Mouse (Mus musculus): ENCODE measurements around the gene Ifnar2. TPM values are rescaled to one million over a fixed set of nuclear protein-coding genes. Genes with fewer than 3 reads are reported as not detected.

Gene Ifnar2
- 10 to 100 TPM; 29.3 to 37.3 TPM for total RNA-seq (2021)
- long read RNA-seq, experiment 1, transcript Ifnar2-203 (7 exons, 1,099 nt): major isoform, 16 of 26 reads
- long read RNA-seq, experiment 1, partial matches to known transcripts: 5 of 26 reads
- long read RNA-seq, experiment 1, other reads (novel, unspliced or antisense): 3 of 26 reads
- long read RNA-seq, experiment 2, transcript Ifnar2-203 (7 exons, 1,099 nt): major isoform, 7 of 11 reads
- long read RNA-seq, experiment 2, partial matches to known transcripts: 1 of 11 reads
- long read RNA-seq, experiment 2, other reads (novel, unspliced or antisense): 0 of 11 reads

DNA sequence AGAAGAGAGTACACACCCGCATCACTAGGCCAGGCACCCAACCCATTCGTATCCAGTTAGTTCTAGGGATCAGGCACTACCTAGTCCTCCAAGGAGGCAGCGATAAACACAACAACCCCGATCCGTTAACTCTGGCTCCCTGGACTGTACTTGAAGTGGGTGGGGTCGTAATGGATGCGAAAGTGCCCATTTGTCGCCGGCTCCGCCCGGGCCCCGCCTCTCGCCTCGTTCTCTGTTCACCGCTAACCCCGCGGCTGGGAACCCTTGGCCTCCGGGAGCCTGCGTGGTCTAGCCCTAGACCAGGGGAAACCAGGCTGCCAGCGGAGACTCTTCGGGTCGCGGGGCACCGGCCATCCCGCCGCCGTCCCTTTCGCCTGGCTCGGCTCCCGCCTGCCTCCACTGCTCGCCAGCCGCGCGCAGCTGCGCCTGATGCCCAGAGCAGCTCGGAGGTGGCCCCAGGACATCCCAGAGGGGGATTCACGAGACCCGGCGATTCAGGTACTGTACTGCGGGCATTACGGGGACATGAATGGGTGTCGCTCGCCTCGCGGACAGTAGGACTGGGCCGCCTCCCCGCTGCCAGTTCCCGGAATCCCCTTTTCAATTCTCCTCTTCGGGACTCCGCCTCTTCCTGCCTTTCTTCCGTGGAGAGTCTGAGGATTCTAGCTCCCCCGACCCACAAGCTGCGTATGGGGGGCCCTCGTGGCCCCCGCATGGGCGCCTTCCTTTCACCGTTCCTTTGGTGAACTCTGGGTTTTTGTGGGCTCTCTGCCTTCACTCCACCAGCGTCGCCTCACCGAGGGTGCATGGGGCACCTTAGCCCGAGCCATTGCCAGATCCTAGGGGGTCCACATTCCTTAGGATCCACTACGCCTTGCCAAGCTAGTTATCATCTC, at the start of gene Ifnar2:
Gene Ifnar2, plus strand, starts transcription at position 207 of the 896 bp plus-strand sequence.
- peak; percentile 90 to 92 for DNase-seq

DNA sequence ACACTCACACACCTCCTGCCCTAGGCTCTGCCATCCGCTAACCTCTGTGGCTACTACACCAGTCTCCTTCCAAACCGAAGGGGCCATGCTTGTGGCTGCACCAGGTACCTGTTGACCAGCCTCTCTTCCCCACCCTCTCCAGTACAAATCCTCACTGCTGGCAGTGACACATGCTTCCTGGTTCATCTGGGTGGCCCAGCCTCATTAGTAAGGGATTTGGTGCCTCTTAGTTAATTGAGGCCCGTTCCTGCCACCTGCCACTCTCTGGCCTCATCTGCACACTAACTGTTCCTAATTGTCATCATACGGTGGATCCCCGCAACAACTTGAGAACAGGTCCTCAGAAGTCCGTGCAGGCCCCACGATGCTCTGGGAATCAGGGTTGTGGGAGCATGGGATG, 45.0 kb upstream of the Ifnar2 start:
- DNase-seq: no peak

DNA sequence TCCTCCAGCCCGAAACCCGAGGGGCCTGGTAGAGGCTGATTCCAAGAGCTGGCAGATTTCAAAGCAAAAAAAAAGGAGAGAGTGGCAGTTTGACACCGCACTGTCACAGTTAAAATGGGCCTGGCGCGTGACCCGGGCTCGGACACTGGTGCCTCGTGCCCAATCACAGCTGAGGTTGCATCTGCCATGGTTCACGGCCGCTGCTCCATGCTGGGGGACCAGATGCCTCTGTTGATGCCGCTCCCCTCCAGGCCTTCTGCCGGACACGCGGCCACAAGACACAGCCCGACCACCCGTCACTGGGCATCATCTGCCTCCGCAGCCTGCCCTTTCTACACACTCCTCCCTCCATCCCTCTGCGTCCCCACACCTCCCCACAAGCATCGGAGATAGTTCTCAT, 43.7 kb upstream of the Ifnar2 start:
- no peak for DNase-seq

DNA sequence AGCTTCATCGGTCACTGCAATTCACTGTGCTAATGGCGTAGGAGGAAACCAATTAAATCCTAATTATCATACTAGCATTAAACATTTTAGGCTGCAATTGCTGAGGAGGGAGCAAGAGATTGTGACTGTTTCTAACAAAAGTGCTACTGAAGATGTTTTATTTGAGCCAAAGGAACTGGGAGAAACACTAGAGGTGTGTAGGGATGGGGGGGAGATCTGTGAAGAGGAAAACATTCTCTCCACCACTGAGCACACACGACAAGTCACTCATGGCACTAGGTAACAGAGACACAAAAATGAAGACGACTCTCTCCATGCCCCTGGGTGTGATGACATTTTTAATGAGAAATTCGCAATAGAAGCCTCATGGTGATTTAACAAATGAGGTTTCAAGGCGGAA, 42.1 kb upstream of the Ifnar2 start:
- no peak for DNase-seq

DNA sequence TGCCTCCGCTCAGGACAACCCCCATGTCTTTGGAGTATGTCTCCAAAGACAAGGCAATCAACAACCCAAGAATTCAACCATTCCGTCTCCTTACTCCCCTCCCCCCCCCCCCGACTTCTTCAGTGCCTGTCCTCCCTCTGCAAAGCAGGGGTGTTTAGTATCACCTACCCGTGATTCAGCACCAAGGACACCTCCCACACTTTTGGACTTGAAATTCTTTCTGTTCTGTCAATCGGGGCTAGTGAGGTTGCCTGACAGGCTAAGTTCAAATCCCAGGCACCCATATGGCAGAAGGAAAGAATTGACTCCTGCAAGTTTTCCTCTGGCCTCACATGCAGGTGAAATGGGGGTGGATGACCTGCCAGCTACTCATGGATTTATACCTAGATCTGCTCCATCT, 41.4 kb upstream of the Ifnar2 start:
- DNase-seq: no peak

DNA sequence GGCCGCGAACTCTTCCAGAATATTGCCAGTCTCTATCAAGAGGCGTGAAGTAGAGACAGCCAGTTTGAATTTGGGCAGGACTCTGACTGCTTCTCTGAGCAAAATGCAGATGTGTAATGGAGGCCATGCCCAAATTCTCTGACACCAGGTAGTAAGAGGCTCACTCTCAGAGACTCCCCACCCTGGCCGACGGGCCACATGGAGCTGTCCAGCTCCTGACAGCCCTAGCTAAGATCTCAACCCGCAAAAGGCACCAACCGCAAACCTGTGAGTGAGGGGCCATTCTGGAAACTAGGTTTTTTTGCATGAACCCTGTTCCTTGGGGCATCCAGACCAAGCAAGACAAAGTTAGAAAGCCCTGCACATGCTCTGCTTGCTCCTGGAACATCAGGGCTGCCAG, 39.7 kb upstream of the Ifnar2 start:
- no peak for DNase-seq

DNA sequence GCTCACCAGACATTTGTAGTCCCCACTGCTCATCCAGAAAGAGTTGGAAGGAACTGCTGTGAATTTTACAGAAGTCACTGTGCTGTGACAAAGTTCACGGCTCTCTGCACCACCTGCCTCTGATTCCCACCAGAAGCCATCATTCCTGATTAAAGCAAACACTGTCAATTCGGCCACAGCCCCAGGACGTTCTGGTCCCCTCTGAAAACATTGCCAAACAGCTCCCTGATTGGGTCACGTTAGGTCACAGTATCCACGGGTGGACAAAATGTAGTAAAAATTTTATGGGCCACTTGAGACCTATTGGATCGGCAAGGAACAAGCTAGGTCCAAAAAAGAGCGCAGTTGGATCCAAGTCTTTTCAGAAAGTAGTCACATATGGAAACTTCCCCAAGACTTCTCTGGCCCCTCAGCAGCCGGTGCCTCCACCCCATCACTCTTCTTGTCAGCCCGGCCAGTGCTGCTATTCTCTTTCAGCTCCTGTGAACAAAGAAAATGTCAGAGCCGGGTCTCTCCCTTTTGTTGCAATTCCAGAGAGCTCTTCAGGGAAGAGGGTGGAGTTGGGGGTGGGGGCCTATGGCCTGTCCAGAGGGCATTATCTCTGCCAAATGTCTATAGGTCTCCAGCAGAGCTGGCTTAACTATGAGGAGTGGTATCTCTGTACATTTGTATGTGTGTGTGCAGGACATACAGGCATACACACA, 38.2 kb upstream of the Ifnar2 start:
- DNase-seq: no peak

DNA sequence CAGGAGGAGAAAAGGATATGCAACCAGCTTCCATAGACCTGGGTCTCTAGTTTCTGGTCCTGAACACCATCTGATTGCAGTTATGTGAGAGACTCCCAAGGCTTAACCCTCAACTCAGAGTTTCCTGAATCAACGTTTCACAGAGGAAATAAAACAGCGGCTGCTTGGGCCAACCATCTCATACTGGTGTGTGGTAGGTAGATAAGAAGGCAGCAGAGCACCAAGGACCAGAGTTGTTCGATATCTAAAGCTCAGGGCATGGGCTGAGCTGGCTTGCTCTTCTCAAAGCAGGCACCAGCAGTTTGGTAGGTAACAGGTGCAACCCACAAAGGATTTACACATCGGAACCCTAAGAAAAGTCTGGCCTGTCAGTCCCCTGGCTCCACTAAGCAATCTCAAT, 35.8 kb upstream of the Ifnar2 start:
- no peak for DNase-seq

DNA sequence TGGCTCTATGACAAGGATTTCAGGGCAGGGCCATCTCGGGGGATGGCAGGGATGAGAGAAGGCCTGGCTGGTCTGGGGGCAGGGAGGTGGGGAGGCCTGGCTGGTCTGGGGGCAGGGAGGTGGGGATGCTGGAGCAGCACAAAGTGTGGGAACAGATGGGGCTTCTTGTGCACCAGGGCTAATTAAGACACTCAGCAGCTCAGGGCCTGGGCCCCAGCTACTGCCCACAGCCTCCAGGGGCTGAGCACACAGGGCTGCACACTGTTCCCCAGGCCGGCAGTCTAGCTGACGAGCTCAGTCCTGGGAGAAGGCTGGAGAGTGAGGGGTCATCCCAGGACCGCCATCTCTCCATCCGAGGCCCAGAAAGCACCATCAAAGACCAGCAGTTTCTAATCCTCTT, 35.1 kb upstream of the Ifnar2 start:
- DNase-seq: no peak

DNA sequence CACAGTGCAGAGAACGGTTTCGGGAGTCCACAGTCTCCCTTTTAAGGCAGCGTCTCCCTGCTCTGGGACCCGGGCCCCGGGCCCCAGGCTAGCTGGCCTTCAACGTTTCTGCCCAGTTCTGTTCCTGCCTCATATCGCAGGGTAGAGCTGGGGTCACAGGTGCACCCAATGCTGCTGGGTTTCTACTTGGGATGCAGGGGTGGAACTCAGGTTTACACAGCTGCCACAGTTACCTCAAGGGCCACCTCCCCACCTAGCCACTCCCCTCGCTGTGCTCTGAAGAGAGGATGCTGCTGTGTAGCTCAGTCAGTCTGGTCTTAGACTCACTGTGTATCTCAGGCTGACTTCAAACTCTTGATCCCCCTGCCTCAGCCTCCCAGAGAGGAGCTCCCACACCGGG, 26.1 kb upstream of the Ifnar2 start:
- DNase-seq: no peak

DNA sequence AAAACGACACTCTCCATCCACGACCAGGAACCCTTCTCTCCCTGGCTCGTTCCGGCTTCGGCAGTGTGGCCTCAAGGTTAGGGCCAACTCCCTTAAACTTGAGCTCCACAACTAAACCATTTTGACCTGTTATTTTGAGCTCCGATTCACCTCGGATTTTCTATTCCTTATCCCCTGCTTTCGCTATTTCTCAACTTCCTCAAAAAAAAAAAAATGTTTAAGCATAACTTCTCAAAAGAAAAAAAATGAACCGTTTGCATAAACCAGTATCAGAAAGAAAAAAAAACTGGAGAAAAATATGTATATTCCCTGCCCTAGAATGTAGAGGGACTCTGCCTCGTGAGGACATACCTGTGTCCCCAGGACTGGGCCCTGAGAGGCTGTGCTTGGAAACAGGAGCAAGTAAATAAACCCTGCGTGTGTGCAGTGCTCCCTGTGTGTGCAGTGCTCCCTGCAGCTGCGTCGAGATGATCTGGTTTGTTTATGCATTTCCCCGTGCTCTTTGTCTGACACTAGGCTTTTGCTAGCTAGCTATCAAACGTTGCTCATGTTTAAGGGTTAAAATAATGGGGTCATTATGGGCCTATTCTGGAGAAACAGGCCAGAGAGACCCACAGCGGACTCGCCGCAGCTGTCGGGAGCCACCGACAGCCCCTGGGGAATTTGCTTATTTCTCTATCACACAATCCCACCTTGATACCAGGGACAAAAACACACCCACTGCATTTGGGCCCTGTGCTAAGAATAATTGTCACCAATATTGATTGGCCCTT, 24.9 kb upstream of the Ifnar2 start:
- DNase-seq: peak in 1 of 2 experiments; percentile 19

DNA sequence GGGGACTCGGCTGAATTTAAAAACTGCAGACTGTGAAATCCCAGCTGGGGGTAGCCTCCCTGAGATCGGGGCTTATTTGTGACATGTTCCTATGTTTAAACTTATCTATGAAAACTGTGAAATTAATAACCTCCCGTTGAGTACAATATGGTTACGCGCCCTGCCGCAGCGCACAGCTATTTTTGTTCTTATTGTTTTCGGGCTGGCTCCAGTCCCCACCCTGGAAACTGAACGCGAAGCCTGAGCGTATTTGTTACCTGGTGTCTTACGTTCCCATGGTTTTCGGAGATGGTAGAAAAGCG, 24.4 kb upstream of the Ifnar2 start:
- DNase-seq: peak in 1 of 2 experiments; percentile 32

DNA sequence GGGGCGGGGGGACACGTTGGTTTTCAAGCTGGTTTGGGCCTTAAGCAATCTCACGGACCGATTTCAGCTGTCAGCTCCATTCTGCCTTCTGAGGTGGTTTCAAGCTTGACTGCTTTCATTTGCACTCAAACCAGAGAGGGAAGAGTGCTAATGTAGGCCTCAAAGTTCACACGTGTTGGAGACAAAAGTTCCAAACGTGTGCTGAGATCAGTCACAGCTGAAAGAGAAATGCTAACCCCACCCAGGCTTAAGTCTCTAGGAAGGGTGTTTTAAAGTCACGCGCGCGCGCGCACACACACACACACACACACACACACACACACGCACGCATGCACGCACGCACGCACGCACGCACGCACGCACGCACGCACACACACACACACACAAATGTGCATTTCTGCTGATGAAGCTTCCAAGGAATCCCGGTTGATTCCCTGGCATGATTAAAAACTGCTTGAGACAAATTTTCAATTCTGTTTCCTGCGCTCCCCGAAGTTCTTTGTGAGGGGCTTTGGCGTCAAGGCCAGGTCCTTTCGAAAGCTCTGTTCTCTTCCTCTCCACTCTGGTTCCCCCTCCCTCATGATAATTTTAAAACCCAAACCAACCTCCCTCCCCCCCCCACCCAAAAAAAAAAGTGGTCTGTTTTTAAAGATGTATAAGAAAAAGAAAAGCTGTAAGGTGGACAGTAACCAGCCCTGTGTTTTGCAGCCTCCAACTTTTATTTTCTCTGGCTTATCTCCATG, 23.8 kb upstream of the Ifnar2 start:
- peak in 1 of 2 experiments; percentile 59 for DNase-seq

DNA sequence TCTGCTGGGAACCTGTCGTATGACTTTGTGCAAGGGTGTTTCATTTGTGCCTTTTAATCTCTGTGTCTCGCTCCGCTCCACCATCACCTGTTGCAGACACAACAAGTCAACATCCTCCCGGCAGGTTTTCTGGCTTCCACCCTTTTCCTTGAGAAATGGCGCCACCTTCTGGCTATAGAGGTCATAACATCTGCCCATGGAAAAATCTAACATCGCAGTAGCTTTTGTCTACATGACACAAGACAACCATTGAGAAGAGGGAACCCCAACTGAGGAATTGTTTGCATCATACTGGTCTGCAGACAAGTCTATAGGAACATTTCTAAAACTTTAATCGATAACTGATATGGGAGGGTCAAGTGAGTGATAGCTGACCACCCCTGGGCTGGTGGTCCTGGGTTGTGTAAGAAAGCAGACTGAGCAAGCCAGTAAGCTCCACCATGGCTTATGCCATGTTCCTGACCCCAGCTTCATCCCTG, 20.5 kb upstream of the Ifnar2 start:
- DNase-seq: peak; percentile 59 to 89

DNA sequence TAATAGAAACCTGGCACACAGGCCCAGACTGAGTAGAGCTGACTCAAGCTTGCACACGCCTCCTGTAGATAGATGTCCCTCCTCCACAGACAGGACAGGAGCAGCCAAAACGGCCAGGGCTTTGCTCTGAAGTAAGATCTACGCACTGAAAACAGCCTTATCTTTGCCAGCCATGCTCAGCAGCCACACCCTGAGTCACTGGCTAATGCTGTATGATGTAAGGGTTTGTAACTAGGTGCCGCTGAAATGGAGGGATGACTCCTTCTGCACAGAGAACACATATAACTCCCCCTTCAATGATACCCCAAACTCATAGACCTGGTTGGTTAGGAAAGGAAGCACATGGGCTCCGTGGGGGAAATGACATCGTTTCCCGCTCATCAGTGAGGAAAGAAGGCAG, 19.8 kb upstream of the Ifnar2 start:
- DNase-seq: no peak

DNA sequence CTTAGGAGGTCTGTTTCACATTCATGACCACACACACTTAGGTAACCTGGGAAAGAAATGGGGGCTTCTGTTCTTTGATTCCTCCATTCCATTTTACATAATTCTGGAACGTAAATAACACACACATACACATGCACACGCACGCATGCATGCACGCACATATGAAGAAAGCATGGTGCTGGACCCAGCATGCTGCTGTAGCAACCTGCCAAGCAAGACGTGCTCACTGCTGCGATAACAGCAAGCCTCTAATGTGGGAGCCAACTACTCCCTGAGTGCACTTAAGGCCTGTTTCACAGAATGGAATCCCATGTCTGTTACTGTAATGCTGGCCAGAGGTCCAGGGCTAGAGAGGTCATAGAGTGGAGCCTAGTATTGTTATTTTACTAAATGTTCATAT, 19.4 kb upstream of the Ifnar2 start:
- DNase-seq: no peak

DNA sequence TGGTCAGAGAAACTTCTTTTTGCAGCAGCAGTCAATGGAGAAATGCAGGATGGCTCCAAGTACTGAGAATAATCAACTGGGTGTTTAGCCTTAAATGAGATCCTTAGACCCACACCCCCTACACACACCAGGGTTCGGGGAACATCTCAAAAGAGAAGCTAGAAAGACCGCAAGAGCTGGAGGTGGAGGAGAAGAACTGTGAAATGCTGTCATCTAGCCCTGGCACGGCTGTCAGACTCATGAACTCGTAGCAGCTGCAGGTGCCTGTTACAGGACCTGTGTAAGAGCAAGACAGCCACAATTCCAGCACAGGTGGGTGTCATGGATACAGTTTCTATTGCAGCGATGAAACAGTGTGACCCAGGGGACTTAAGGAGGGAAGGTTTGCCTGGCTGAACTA, 18.9 kb upstream of the Ifnar2 start:
- DNase-seq: no peak

DNA sequence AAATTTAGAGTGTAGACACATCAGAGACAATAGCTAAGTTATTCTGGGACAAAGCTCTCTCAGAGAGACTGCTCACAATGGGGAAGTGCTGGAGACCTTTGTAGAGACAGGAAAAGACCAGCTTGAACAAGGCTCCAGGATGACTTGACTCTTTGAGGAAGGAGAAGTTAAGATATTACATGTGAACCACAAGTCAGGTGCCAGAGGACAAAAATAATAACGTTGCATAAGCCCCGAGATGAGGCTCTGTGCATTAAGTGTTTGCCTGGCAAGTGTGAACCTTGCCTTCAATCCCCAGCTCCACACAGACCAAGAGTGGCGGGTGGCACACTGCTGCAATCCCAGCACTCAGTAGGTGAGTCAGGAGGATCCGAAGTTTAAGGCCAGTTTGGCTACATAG, 18.0 kb upstream of the Ifnar2 start:
- no peak for DNase-seq

DNA sequence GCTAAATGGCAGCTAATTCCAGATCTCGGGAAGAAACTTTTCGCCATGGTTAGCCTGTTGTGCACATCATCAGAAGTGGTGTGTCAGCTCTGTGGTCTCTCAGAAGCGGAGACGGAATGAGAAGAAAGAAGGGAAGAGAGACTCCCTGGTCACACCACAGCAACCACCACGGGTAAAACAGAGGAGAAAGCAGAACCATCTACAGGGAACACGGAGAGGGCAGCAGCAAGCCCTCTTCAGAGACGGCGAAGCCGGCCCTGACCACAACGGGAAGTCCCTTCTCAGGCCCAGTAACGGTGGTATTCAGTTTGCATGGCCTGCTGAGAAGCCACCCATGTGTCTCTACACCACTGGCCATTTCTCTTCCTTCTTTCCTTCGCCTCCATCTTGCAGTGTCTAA, 17.4 kb upstream of the Ifnar2 start:
- DNase-seq: peak in 1 of 2 experiments; percentile 74

DNA sequence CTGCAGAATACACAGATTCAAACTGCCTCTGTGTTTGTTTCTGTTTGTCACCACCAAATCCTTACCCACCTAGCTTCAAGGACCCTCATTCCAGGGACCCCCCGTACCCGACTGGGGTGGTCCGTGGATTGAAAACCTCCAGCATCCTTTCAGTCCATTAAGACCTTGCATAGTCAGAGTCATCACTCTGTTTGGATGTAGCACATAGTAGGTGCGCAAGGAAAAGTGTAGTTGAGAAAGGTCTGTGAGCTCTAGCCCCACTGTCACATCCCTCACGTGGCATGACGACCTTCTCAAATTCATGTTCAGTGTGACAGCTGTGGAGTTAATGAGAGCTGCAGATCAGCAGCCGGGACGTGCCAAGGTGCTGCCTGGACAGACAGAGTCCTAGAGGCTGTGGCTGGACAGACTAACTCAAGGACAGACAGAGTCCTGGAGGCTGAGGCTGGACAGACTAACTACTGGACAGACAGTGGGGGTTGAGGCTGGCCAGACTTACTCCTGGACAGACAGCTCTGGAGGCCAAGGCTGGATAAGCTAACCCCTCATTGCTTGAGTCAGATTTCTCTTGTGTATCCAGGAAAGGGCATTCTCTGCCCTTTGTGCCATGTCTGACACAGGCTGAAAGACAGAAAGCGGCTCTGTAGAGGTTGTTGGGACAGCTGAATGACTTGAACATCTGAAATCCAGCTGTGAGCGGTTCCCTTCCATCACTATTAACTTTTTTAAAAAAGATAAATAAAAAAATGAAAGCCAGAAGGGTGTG, 15.6 kb upstream of the Ifnar2 start:
- no peak for DNase-seq

DNA sequence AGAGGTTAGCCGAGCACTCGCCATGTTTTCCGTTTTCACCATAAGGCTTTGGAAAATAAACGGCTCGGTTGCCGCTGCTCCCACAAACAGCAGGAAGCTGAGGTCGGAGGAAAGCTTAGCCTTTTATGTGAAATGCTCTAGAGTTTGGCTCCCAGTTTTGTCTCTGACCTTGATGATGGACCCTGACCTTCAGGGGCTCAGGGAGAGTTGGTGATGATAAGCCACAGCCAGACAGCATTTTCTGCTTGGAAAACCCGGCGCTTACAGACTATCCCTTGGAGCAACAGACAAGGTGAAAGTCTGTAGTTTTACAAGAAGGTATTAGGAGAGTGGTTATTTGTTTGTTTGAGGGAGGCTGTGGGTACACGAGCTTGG, 15.1 kb upstream of the Ifnar2 start:
- no peak for DNase-seq
